Mouse (Mus musculus): ENCODE data around the gene Actr2.

Actr2 gene

DNA sequence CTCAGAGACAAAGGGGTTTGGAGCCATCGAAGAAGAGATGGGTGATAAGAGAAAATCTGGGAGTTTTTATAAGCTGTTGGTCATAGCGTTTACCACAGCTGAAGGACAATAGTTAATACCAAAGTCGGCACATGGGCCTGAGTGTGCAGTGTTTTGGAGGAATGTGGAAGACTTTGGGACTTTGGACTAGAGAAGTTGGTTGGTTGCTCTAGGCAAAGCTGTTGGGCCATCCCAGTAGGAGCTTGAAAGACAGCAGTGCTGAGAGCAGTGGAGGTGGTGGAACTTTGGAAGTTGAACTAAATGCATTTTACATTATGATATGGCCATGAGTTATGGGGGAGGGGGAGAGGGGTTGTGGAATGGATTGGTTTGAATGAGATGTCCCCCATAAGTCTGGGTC lies 99.3 kb downstream of the Actr2 start:
- no peak for DNase-seq (ENCODE audit: low spot score in 2 of 2)
